Mouse (Mus musculus): ENCODE results near the gene Cip2a. TPM values are rescaled to one million over a fixed set of nuclear protein-coding genes. Genes with fewer than 3 reads are reported as not detected.

Gene Cip2a
- polyA plus RNA-seq, 1 experiment = 0.69 TPM

GRCm38 (mm10) chr16:49004151-49004550, 10.2 kb downstream of the Cip2a start:
- no peak for DNase-seq
- TF ChIP-seq POLR2A (IDR thresholded peaks at IDR 0.05; ENCODE audit: borderline replicate concordance, extremely low read depth, low read depth, low read length) = no peak
- no peak for TF ChIP-seq CTCF (IDR thresholded peaks at IDR 0.05; ENCODE audit: insufficient read depth, low read length)
- H3K4me3 ChIP-seq (replicated peaks; ENCODE audit: extremely low read depth, low read depth, low read length) = no peak overlapping the region
- WGBS = 89% methylated on average over 5 of the region's 5 CpGs
- H3K4me1 ChIP-seq (ENCODE audit: control insufficient read depth, insufficient read depth, low read length) = no peaks in the 10 kb centered on the region

DNA sequence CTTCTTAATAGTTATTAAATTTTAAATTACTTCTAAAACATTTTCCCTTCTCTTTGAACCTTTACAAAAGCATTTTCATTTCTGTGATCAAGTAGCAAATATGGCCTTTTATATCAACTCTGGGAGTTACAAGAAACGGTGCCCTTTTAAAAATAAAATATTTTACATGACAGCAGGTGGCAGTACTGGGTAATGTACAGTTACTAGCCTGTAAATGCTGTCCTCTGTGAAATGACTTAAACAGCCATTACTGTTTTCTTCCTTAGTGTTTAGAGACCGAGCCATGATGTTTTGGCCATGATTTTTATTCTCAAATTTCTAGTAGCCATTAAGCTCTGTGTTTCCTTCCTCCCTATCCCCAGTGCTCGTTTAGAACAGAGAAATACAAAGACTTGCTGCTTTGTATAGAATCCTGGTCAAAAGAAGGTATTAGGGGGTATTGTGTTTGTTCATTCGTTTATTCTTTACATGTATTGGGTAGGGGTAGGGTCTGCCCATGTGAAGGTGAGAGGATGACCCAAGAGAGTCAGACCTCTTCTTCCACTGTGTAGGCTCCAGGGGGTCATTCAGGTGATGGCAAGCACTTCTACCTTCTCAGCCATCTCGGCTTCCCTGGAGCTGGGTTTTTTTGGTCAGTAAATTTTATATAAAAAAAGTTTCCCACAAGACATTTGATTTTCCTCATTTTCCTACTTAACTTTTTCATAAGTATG, 22.8 kb downstream of the Cip2a start:
- no peak overlapping the region for H3K4me3 ChIP-seq (replicated peaks; ENCODE audit: extremely low read depth, low read depth, low read length)
- no peaks in the 10 kb centered on the region for H3K4me1 ChIP-seq (ENCODE audit: control insufficient read depth, insufficient read depth, low read length)
- no peak for DNase-seq
- TF ChIP-seq POLR2A (IDR thresholded peaks at IDR 0.05; ENCODE audit: borderline replicate concordance, extremely low read depth, low read depth, low read length) (no peak), CTCF (IDR thresholded peaks at IDR 0.05; ENCODE audit: insufficient read depth, low read length) (no peak)
- 71% methylated on average over 5 of the region's 5 CpGs for WGBS

DNA sequence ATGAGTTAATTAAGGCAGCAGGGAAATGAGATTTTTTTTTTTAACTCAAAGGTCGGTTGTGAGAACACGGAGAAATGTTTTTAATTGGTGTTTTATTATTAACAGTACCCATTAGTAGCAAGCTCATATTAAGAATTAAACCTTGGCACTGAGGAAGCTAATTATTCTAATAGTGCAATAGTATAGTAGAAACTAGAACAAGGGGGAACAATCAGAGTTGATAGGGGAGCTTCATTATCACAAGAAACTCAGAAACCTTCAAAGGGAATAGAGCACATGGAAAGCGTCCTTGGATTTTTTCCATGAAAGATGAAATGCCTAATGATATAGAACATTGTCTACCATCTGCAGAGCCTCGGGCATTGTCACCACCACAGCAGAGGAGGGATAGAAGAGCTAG, 41.9 kb downstream of the Cip2a start:
- DNase-seq = no peak
- no peaks in the 10 kb centered on the region for H3K4me1 ChIP-seq (ENCODE audit: control insufficient read depth, insufficient read depth, low read length)
- WGBS = 67% methylated on average over 4 of the region's 4 CpGs
- H3K4me3 ChIP-seq (replicated peaks; ENCODE audit: extremely low read depth, low read depth, low read length) = no peak overlapping the region
- TF ChIP-seq POLR2A (IDR thresholded peaks at IDR 0.05; ENCODE audit: borderline replicate concordance, extremely low read depth, low read depth, low read length) = no peak
- no peak for TF ChIP-seq CTCF (IDR thresholded peaks at IDR 0.05; ENCODE audit: insufficient read depth, low read length)

GRCm38 (mm10) chr16:49037771-49038170, 43.8 kb downstream of the Cip2a start:
- H3K4me3 ChIP-seq (replicated peaks; ENCODE audit: extremely low read depth, low read depth, low read length) = no peak overlapping the region
- WGBS = 55% methylated on average over 4 of the region's 4 CpGs
- TF ChIP-seq CTCF (IDR thresholded peaks at IDR 0.05; ENCODE audit: insufficient read depth, low read length) = no peak
- no peak for TF ChIP-seq POLR2A (IDR thresholded peaks at IDR 0.05; ENCODE audit: borderline replicate concordance, extremely low read depth, low read depth, low read length)
- no peaks in the 10 kb centered on the region for H3K4me1 ChIP-seq (ENCODE audit: control insufficient read depth, insufficient read depth, low read length)
- no peak for DNase-seq

DNA sequence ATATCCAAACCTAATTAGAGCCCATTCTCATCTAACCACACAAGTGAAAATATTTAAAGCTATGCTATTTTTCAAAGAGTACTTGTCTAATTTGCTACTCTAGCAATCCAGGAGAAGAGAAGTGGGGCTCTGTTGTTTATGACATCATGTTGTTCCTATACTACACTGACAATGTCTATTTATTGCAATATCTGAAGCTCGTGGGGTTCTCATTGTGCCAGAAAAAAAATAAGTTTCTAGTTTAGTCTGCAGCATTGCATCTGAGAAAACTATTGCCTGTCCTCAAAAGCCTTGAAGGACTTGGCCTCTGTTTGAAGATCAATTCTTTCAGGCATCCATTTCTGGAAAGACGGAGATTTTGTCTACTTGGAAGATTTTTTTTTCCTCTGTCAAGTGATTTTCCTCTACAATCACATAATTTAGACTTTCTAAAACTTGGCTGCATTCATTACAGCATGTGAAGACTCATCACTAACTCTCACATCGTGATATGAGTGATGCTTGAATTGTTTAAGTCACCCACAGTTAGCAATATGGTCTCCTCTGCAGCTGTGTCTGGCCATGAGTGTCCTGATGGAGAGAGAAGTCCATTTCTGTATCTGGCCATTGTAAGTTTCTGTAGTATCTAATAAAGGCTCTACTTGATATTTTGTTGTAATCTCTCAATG, 46.7 kb downstream of the Cip2a start:
- no peak for TF ChIP-seq POLR2A (IDR thresholded peaks at IDR 0.05; ENCODE audit: borderline replicate concordance, extremely low read depth, low read depth, low read length)
- no peak for TF ChIP-seq CTCF (IDR thresholded peaks at IDR 0.05; ENCODE audit: insufficient read depth, low read length)
- no peak for DNase-seq
- H3K4me3 ChIP-seq (replicated peaks; ENCODE audit: extremely low read depth, low read depth, low read length) = no peak overlapping the region
- no peaks in the 10 kb centered on the region for H3K4me1 ChIP-seq (ENCODE audit: control insufficient read depth, insufficient read depth, low read length)
- 56% methylated on average over 3 of the region's 3 CpGs for WGBS

DNA sequence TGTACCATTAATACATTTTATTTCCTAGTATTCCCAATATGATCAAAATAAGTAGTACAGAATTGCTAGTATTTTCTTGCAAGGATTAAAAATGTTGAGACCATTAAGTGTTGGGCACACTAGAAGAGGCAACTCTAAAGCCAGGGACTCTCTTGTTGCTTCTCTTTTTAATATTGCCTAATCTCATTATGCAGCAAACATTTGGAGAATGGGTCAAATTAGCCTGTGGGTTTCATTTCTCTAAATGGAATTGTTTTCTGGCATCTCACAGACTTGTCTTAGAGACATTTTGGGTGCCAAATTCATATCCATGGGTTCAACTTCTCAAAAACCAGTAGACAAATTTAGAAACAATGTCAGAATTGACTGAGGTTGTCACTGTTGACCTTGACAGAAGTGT, 55.2 kb downstream of the Cip2a start:
- DNase-seq = no peak
- no peak for TF ChIP-seq CTCF (IDR thresholded peaks at IDR 0.05; ENCODE audit: insufficient read depth, low read length)
- no peak for TF ChIP-seq POLR2A (IDR thresholded peaks at IDR 0.05; ENCODE audit: borderline replicate concordance, extremely low read depth, low read depth, low read length)

DNA sequence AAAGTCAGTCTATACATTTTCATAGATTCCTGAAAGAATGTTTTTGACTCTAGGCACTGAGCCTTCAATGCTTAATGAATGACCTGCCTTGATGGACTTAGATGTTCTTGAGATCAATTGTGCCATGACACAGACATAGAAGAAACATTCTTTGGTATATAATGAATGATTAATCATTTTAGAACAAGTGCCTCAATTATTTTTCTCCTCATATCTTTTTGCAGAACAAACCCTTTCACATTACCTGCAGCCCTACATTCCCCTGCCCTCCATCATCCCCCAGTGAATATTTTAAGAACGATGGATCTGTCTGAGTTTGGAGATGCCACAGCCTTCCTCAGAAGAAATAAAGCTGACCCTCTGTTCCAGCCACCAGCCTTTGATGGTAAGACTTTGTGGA, 63.2 kb downstream of the Cip2a start, which contains the start of gene Myh15:
Myh15 (plus strand) TSS at position 301 of the 400 bp plus-strand sequence.
- 89% methylated on average over 1 of the region's 1 CpGs for WGBS
- H3K4me1 ChIP-seq (ENCODE audit: control insufficient read depth, insufficient read depth, low read length) = no peaks in the 10 kb centered on the region
- no peak within 1 kb of the TSS for H3K4me3 ChIP-seq (replicated peaks; ENCODE audit: extremely low read depth, low read depth, low read length)
- TF ChIP-seq CTCF (IDR thresholded peaks at IDR 0.05; ENCODE audit: insufficient read depth, low read length) = no peak
- no peak for TF ChIP-seq POLR2A (IDR thresholded peaks at IDR 0.05; ENCODE audit: borderline replicate concordance, extremely low read depth, low read depth, low read length)
- no peak for DNase-seq

More for the DNA sequence above, 55.2 kb downstream of the Cip2a start:
- H3K4me1 ChIP-seq (ENCODE audit: control insufficient read depth, insufficient read depth, low read length) = no peaks in the 10 kb centered on the region
- H3K4me3 ChIP-seq (replicated peaks; ENCODE audit: extremely low read depth, low read depth, low read length) = no peak overlapping the region

Other genes with a start within 250 kb of the Cip2a start
- gene Trat1, start 222.2 kb upstream of the Cip2a start, polyA plus RNA-seq (2012; rRNA removed) = 0.11 and 0.30 TPM in 2 replicates
- not detected in 2 replicates for gene Retnlb, start 177.3 kb upstream of the Cip2a start, polyA plus RNA-seq (2012; rRNA removed)
- 105 and 219 TPM in 2 replicates for gene Retnla, start 151.6 kb upstream of the Cip2a start, polyA plus RNA-seq (2012; rRNA removed)
- gene Retnlg, start 121.6 kb upstream of the Cip2a start, polyA plus RNA-seq (2012; rRNA removed) = 10.2 and 46.2 TPM in 2 replicates
- 1.8 and 2.3 TPM in 2 replicates for gene Dzip3, start within 50 bp of the Cip2a start, polyA plus RNA-seq (2012; rRNA removed)
- gene Myh15, start 63.3 kb downstream of the Cip2a start, polyA plus RNA-seq (2012; rRNA removed) = not detected in 2 replicates